Mouse (Mus musculus): ENCODE results near the gene Ccdc28a. TPM values are rescaled to one million over a fixed set of nuclear protein-coding genes. Genes with fewer than 3 reads are reported as not detected.
A peak's percentile ranks its signal among the peaks of the same experiment; 100 is the strongest.

Ccdc28a gene
- total RNA-seq (2022): 10 to 100 TPM; 31.6 to 34.5 (median 33.1) TPM

DNA sequence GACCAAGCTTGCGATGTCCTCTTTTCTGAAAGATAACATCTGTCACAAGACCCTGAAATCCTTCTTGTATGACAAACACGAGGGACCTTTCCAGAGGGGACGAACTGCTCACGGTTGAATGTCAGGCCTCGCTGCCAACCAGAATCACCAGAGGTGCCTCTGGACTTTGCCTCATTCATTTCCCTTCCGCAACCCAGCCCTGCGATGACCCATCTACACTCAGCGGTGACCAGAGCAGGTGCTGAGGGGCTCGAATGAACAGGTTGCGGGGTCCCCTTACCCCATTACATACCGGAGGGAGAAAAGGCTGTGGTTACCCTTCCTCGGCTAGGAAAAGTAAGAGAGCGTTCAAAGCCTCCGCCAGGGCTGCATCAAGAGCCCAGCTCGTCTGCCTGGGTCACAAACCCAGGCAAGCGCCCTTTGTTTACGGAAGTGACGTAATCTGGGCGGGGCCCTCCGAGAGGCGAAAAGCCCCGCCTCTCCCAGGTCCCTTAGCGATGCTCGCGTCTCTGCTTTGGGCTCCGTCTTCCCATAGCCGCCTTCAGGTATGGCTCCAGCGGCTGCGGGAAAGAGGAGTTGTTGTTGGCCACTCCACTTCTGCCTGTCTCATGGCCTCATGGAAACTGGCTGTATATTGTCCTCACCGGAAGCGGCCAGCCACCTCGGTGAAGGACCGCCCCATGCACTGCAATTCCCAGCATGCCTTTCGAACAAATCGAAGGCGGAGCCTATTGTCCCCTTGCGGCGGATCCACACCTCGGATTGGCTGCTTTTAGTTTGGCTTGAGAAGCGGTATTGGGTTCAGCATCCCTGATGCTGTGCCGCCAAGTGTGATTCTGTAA lies at the start of gene Ccdc28a:
Gene Ccdc28a (minus strand): TSS at position 439 of the 842 bp plus-strand sequence.
- peak; percentile 92 to 95 for DNase-seq (ENCODE audit: low spot score in 2 of 2)

DNA sequence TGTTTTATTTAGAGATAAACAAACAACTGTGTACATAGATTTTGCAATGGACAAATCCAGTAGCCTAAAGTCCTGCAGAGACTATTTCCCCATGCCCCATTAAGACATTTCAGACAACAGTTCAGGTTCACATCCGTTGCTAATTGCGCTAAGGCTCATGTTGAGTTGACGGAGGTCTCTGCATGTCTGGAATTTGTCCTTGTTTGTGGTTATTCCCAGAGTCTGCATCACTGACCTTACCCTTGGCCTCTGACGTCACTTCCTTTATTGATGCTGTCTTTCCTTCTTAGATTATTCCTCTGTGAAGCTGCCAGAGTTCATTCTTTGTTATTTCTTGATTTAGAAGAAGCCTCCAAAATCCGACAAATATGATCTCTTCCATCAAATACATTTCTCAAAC lies 49.2 kb upstream of the Ccdc28a start:
- no peak for DNase-seq (ENCODE audit: low spot score in 2 of 2)

DNA sequence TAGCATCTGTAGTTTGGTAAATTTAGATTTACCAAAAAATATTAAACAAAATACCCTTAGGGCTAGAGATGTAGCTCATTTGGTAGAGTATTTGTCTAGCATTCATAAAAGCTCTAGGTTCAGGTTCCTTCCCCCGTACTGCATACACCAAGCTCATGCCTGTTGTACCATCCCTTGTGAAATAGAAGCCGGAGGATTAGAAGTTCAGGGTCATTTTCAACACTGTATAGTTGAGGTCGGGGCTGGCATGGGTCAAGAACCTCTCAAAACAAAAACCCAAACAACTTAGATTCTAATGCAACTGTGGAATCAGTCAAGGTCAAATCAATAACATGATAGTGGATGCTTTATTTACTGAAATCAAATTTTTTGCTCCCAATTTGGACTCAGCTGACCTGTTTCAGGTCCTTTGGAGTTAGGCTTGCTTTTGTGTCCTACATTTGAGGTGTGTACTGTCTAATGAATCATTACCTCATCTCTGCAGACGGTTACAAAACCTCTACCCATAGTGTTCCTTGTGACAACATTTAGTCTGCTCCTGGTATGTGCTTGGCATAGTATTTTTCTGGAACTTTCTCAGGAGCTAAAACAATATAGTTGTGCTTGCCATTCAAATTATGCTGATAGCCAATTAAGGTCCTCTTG lies 41.4 kb upstream of the Ccdc28a start:
- no peak for DNase-seq (ENCODE audit: low spot score in 2 of 2)

DNA sequence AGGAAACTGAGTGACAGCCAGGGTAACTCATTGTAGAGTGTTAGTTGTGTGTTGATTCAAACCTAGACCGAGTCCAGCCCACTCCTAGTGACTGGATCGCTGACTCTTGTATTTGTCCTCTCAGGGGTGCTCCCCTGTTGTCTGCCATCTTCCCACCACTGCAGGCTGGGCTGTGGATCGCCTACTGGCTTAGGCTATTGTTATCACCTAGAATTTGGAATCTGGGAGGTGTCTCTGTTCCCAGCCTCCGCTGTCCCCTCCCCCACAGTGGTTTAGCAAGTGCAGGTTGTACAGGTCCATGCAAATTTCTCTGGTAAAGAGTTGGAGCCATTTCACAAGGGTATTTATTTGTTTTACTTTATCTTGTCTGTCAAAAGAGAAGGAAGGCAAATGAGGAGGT lies 16.5 kb upstream of the Ccdc28a start:
- DNase-seq (ENCODE audit: low spot score in 2 of 2): no peak

DNA sequence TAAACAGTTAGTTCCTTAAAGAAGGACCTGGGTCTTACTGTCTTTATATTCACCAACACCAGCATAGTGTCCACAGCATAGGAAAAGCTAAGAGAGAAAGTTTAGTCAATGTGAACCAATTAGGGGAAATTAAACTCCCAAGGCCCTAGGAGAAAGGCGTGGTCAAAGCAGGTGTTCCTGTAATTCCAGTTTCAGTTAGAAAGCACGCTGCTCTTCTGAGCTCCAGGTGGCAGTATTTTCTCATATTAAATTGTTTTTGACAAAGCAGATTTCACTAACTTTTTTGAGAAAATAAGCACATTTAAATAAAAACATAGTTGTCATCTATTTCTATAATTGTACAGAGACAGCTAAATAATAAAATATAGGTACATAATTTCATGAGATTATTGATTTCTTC lies 8.8 kb upstream of the Ccdc28a start:
- no peak for DNase-seq (ENCODE audit: low spot score in 2 of 2)

DNA sequence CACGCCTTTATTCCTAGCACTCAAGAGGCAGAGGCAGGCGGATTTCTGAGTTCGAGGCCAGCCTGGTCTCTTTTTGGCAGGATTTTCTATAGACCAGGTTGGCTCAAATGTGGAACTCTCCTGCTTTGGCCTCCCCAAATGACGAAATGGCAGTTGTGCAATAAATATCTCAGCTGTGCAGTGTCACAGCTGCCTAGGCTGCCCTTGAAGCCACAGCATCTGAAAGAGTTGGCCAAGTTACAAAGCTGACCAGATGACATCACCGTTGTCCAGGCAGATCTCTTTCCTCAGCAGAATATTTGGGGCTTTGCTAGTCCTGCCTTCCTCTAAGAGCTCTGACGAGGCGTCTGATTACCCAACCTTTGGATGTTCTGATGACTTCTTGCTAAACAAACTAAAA lies 2.4 kb upstream of the Ccdc28a start:
- no peak for DNase-seq (ENCODE audit: low spot score in 2 of 2)

DNA sequence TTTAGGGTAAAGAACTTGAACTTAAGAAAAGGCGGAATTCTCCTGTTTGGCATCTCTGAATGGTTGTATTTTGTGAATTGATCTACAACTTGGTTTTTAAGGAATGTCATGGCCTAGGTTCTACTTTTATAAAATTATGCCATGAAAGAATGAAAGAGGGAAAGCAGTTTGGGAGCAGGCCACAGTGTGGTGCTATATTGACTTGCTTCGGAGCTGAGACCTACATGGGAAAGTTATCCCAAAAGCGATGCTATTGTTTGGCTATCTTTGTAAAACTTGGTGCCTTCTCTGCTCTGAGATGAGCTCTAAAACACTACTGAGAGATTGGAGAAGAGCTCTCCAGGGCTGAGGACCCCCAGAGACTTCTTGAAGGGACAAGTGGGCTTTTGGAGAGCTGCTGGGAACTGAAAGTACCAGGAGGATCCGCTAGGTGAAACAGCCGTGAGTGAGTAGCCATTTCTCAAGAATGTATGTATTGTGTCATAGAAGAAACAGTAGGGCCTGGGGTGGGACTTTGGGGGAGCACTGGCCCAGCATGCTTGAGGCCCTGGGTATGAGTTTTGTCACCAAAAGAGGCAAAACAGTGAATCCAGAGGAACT lies 1.6 kb upstream of the Ccdc28a start:
- DNase-seq (ENCODE audit: low spot score in 2 of 2): no peak

DNA sequence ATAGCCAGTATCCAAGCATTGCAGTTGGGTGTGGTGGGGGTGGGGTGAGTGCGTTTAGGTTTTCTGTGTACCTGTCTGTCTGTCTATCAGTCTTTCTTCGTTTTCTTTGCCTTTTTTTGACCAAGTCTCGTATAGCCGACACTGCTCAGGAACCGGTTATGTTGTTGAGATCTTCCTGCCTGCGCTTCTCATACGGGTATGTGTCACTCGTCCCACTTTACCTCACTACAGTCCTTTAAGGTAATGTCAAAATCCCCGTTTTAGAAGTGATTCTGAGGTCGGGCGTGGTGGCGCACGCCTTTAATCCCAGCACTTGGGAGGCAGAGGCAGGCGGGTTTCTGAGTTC lies 577 bp upstream of the Ccdc28a start:
- peak in 1 of 2 experiments; percentile 26 for DNase-seq (ENCODE audit: low spot score in 2 of 2)

DNA sequence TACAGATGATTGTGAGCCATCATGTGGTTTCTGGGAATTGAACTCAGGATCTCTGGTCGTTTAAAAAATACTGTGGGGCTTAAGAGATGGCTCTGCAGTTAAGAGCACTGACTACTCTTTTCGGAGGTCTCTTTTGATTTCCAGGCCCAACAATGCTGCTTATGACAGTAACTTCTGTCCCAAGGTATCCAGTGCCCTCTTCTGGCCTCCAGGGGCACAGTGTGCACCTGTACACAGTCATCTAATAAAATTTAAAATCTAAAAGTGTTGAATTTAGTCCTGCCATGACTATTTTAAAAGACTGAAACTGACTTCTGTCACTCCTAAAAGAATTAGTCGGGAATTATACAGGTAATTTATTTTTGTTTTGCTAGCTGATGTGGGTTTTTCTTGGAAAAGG lies 907 bp downstream of the Ccdc28a start:
- no peak for DNase-seq (ENCODE audit: low spot score in 2 of 2)

DNA sequence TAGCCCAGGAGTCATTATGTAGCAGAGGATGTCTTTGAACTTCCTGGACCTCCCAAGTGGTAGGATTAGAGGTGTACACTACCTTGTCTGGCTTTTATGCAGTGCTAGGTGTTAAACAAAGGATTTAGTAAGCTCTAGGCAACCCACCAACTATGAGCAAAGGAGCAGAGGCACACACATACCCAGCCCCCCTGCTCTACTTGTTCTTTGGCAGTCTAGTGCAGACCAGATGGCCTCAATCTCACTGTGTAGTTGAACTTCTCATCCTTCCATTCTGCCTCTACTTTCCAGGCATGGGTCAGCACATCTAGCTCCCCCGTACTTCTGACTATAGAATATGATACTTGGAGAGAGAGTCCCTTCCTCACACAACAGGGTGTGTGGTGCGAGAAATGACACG lies 10.4 kb downstream of the Ccdc28a start:
- peak in 1 of 2 experiments; percentile 21 for DNase-seq (ENCODE audit: low spot score in 2 of 2)

DNA sequence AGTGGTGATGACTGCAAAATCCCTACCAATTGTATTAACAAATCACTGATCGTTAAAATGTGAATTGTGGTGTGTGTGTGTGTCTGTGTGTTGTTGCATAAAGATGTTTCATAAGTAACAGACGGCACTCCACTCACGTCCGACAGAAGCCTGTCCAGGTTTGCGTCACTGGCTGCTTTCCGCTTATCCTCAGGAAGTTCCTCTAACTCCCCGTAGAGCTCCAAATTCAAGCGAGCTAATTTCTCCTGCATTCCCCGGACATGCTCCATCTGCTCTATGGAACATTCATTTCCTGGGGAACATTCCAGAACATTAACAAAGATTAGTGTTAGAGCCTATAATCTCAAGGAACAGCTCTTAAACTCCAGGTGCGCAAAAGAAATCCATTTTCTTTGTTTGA lies 15.4 kb downstream of the Ccdc28a start:
- DNase-seq (ENCODE audit: low spot score in 2 of 2): no peak

DNA sequence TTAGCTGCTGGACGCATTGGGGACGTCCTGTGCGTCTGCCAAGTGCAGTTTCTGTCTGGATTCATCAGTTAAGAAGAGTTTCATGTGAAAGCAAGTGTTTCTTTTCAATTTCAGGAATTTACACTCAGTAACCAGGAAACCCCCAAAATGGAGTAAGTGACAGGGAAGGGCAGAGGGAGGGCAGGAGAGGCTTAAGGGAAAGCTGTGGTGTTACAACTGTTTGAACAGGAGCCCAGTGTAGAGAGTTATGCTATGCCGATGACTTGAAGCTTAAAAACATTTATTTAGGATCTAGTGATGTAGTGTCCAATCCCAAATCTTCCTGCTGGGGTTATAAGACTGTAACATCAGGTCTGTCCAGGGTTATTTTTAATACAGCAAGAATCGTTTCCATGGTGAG lies 20.7 kb downstream of the Ccdc28a start:
- no peak for DNase-seq (ENCODE audit: low spot score in 2 of 2)

DNA sequence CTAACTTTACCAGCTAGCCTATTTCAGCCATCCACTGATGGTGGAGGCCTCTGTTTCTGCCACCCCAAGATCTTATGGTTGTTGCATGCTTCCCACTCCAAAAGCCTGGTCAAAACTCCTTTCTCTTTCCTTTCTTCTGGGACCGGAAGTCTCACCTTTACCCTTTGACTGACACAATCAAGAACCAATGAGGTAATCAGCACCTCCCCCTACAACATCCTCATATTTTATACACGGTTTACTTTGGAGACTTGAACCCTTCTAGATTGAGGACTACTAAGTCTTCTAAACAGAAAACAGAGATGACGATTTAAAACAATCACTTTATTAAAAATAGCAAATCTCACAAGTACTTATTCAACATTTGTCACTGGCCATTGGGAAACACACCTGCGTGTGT lies 21.4 kb downstream of the Ccdc28a start:
- no peak for DNase-seq (ENCODE audit: low spot score in 2 of 2)

DNA sequence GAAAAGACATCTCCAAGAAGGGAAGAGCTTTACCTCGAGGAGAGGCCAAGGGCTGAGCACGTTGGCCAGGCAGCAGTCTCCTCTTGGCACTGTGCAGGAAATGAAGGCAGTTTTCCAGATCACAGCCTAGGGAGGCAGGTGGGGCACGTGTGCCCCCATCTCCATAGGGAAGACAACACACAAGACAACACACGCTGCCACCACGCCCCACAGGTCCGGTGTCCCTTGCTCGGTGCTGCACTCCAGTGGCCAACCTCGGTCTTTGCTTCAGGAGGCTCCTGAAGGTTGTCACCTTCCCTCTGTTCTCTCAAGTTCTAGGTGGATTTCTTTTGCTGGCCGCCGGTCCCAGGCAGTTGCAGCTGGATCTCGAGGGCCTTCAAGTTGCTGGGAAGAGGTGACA lies 24.1 kb downstream of the Ccdc28a start, which contains the start of gene Ect2l:
Gene Ect2l (minus strand): TSS at position 165 of the 400 bp plus-strand sequence.
- no peak for DNase-seq (ENCODE audit: low spot score in 2 of 2)

DNA sequence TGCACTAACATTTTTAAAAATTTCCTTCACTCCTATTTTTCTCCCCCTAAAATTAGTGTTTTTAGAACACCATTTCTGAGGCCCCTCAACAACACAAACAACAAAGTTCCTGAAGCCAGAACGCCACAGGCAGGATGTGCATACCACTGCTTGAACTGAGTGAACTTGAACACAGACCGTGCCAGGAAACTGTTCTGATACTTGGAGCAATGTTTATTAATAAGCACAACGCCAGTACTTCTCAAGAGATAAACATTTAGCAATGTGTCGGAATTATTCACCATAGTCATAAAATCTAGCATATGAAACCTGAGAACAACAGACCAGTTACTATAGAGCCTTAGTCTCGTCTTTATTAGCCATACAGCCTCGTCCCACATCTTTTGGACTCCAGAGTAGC lies 24.7 kb downstream of the Ccdc28a start:
- no peak for DNase-seq (ENCODE audit: low spot score in 2 of 2)

DNA sequence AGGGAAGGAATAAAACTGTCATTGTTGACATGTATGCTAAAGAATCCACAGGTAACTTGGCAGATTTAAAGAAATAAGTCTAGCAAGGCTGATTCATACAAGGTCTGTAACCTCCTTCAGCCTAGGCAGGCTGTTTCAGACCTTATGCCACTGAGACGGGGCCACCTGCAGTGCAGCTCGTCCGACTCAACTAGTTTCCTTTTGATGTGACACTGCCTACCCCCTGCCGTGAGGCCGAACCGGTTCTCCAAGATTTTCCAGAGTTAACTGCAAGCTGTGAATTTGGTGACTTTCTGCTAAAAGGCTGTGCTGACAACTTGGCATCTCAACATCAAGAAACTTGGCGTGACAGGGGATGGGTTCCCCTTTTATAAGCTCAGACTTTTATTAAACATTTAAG lies 30.7 kb downstream of the Ccdc28a start:
- no peak for DNase-seq (ENCODE audit: low spot score in 2 of 2)

DNA sequence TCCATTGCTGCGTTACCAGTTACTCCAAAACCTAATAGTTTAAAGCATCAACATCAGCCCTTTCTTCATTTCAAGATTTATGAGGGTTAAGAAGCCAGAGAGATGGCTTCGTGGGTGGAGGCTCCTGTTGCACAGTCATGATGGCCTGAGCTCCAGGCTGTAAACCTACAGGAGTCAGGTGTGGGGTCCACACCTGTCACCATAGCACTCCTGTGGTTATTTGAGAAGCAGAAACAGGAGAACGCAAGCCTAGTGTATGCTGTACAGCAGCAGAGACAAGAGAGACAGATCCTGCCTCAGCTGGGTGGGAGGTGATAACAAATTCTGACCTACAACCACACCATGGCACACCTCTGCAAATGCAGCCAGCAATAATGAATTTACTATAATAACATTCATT lies 32.4 kb downstream of the Ccdc28a start:
- no peak for DNase-seq (ENCODE audit: low spot score in 2 of 2)

DNA sequence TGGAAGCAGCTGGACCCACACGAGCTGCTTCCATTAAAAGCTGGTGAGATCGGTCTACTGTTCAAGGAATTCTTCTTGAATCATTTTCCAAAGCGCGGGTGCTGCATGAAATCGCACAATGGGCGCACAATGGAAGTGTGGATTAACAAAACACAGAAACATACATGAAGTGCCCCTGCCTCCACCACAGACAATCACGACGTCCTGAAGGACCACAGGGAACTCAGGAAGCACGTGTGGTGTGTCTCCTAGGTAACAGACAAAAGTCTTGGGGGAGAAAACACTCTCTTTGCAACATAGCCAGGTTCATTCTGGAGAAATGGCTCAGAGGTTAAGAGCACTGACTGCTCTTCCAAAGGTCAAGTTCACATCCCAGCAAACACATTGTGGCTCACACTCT lies 34.1 kb downstream of the Ccdc28a start:
- no peak for DNase-seq (ENCODE audit: low spot score in 2 of 2)

DNA sequence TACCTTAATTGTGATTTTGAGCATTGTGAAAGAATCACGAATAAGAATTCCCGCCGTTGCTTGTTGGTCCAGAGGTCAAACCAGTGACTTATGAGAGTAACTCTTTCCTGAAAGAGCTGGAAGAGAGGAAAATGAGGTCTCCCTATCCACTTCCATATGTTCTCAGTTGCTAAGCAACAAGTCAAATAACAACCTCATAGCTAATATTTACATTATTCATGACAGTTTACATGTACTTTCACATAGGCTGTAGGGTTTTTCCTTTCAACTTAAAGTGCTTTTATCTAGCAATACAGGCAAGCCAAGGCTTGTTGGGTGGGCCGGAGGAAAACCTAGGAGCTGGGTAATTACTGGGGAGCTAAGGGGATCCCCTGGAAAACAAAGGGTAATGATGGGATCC lies 34.9 kb downstream of the Ccdc28a start:
- no peak for DNase-seq (ENCODE audit: low spot score in 2 of 2)

DNA sequence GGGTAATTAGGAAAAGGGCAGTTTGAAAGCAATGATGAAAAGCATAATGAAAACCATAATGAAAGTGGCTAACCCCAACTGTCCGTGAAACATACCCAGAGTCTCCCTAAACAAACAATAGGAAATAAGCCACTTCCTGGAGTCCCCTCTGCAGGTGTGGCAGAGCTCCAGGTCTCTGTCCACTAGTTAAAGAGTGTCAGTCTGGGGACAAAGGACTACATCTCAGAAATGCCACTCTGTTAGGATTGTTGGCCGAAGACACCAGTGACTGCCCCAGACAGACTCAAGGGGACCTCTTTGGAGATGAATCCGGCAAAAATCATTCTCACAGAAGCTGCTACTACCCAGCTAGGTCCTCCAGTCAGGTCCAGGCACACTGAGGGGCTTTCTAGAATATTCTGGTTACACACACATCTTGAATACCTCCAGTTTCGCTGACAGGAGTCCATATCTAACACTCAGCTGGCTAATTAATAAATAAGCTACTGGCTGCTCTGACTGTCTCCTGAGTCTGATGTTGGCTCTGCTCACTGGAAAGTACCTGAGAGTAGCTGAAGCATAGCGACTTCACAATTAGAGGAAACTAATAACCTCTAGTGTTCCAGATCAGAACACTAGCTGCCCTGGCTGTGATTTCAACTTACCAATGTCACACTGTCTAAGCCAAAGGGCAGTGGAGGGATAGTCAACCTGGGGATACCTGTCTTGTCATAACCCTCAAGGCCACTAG lies 36.3 kb downstream of the Ccdc28a start:
- no peak for DNase-seq (ENCODE audit: low spot score in 2 of 2)

DNA sequence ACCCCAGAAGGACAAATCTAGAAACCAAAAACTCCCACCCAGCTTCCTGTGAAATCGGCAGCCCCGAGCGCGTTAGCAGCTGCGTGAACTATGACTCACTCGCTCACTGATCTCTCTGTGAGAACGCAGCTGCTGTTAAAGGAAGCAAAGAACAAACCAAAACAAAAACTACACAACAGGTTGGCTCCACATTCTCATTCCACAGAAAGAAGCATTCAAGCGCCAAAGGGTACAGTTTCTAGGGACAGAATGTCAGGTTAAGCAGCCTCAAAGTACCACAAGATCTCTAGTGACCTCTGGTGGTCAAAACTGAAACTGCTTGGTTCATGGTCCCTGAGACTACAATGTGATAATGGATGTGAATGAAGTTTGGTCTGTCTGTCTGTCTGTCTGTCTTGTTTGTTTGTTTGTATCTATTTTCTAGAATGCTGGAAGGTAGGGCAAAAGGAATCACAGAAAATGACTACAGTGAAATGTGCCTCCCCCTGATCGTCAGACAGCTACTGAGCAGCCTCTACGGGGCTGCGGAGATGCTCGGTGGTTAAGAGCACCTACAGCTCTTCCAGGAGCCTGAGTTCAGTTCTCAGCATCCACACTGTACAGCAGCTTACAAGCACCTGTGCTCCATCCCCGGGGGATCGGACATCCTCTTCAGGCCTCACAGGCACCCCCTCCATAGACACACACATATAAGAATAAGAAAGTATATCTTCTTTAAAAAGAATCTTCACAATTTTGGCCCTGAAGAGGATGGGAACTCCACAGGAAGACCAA lies 37.4 kb downstream of the Ccdc28a start:
- peak; percentile 33 to 43 for DNase-seq (ENCODE audit: low spot score in 2 of 2)
